Mouse (Mus musculus) ovary, adult 18-20 months (tissue): Measurements from ENCODE around the gene Mgat4a.
"Not testable (repeated sequence)": the region's sequence is repeated elsewhere in the genome, so short reads cannot be mapped to it uniquely, and the experiment has no call there.

Source experiments
- DNase-seq: peaks from one replicate; pipeline ENCODE4 v3.0.0; 2022; ENCODE audit warnings: low spot score, mixed read lengths

Gene Mgat4a

DNA sequence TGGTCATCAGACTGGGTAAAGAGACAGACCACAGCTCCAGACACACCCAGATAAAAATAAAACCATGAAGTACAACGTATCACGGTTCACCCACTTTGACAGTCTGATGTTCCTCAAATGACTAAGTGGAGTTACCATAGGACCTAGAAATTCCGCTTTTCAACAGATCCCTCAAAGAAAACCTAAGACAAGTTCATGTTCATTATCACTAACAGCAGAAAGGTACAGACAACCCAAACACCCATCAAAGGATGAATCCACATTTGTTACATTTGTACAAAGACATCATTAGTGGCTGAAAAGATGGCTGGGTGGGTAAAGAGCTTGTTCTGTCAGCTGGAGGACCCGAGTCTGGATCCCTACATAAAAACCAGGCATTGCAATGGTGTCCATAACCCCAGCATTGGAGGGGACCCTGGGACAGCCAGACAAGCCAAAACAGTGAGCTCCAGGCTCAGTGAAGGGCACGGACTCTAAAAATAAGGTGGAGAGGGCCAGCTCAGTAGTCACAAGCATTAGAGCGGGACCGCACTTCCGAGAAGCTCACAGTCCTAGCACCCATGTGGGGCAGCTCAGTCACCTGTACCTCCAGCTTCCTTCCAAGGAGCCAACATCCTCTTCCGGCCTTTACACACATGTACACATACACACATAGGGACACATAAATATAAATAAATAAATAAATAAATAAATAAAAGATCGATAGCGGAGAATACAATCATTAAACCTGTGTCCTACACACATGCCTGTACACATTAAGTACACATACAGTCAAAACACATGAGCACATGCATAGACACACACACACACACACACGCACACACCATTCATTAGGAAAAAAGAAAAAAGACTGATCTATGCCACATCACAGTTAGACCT is 8.9 kb downstream of the Mgat4a start:
- DNase-seq = no peak

DNA sequence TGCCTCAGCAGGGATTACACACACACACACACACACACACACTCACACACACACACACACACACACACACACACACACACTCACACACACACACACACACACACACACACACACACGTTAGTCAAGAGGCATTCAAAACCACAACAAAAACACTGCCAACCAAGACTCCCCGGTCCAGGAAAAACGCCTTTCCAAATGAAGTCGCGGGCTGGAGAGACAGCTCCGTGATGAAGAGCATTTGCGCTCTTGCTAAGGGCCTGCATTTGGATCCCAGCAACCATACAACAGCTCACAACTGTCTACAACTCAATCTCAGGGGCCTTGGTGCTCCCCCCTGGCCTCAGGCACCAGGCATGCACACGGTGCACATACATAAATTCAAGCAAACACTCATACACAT is 10.8 kb downstream of the Mgat4a start:
- no peak for DNase-seq

DNA sequence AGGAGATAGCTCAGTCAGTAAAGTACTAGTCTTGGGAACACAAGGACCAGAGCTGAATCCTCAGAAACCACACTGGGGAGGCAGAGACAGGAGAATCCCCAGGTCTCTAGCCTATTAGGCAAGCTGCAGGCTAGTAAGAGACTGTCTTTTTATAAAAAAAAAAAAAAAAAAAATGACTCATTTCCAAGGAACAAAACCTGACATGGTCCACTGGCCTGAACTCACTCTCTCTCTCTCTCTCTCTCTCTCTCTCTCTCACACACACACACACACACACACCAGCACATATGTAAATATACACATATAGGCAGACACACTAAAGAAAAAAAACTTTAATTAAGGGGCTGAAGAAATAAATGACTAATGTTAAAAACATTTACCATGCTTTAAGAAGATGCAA is 14.6 kb downstream of the Mgat4a start:
- no peak for DNase-seq

DNA sequence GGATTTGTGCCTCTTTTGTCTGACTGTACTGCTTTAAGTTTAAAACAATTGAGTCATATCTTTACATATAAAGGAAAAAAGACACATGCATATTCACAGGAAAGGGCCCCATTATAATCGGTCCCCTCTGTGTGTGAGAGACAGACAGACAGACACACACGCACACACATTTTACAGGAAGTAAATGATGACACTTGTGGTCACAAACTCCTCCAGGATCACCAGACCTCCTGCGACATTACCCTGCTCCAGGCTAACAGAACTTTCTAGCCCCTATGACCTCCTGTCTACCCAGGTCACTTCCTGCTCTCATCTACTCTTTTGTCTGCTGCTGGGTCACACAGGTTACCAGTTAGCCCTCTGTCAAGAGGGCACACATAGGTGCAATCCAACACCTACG is 16.1 kb downstream of the Mgat4a start:
- DNase-seq = no peak

DNA sequence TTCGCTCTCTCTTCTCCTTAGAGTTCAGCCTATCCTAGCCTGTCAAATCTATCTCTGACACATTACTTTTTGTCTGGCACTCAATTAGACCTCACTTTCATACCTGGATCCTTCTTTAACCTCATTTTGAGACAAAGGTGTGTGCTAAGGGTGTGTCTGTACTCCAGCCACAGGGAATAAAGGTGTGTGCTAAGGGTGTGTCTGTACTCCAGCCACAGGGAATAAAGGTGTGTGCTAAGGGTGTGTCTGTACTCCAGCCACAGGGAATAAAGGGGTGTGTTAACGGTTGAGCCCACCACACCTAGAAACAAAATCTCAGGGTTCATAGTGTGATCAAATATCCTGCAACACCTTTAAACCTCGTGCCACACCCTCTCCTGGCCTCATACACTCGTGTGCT is 16.7 kb downstream of the Mgat4a start:
- not testable (repeated sequence) for DNase-seq

DNA sequence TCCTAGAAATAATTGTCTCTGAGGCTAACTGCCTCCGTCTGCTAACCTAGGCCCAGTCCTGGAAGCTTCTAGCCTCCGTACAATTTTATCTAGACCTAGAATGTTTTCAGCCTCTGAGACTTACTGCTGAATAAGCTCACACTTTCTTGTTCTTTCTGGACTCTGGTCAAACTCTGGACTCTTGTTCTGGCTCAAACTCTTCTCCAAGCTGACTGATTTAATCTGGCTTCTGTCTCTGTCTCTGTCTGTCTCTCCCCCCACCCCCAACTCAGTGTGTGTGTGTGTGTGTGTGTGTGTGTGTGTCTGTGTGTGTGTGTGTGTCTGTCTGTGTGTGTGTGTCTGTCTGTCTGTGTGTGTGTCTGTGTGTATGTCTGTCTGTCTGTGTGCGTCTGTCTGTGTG is 17.3 kb downstream of the Mgat4a start:
- DNase-seq = not testable (repeated sequence)

DNA sequence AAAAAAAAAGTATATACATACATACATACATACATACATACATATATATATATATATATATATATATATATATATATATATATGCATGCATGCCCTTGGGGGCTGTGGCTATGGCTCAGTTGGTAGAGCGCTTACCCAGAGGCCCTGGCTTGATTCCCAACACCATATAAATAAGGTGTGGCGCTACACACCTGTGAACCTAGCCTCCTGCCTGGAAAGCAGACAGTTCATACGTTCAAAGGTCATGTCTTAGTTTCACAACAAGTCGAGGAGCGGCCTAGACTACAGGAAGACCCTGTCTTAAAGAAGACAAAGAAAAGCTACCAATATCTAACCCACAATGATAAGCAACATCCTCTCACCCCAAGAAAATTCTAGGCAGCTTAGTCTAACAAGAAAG is 18.7 kb downstream of the Mgat4a start:
- DNase-seq = no peak

DNA sequence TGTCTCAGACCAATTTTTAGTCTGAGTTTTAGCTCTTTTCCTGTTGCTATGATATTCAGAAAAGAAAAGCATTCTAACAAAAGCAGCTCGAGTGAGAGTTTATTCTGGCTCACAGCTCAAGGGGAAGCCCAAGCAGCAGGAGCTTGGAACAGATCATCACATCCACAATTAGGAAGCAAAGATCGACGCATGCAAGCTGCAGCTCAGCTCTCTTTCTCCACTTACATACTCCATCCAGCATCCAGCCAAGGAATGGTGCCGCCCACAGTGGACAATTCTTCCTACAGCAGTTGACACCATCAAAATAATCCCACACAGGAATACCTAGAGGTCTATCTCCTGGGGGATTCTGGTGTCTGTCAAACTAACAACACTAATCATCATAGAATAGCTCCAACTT is 22.0 kb downstream of the Mgat4a start:
- no peak for DNase-seq

DNA sequence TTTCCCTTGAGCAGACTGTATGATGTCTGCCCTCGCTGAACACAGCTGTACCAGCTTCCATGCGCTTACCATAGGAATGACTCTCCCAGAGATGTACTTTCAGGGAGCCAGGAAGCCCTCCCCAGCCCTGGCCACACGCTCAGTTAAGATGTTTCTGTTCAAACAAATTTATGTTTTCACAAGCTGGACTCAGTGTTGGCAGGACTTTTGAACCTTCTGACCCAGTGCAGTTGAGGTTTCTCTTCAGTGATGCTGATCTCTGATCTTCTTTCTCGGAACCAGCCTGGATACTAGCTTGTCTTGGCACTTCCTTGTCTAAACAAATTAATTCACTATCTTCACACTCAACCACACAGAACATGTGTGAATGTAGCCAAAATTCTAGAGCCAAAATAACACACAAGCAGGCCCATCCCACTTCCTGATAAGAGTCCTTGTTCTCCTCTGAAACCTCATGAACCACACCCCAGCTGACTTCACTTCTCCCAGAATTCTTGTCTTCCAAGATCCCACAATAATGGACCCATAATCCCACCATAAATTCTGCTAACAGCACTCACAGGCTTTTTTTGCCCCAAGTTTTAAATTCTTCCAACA is 22.6 kb downstream of the Mgat4a start:
- no peak for DNase-seq

DNA sequence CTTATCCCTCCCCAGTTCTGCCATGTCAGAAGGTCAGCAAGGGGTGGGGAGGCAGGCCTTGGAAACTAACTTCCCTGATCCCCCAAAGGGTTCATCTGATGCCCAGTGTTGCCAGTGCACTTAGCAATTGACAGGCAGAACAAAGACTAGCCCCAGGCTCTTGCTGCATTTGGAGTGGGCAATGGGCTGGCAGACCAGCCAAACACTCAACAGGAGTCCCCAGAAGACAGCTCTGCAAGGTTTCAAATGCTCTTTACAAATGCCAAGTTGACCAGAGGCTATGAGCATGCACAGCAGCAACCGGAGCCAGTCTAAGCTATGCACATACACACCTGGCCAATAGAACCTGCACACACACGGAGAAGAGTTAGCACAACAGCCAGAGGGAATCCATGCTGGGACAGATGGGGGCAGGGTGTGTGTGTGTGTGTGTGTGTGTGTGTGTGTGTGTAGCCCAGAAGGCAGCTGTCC is 27.8 kb downstream of the Mgat4a start:
- DNase-seq = no peak

DNA sequence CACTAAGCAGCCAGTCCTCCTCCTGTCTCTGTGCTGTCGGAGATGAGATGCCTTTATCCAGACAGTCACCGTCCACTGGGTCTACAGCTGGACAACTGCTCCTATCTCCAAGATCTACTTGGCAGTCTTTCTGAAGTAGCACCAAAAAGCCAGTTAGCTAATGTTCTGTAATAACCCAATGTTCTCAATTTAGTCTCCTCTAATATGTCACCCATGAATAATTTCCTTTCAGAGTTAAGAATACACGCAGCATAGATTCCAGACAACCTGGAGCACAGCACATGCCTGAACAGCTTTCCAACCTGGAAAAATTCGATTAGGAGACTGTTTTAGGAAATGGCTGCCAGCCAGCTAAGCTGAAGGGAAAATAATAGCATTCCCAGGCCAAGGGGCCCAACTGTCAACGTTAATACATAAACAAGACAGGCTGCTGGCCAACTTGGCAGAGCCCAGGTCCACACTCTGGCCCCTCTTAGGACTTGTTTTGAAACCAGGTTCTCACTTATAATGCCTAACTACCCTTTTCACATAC is 28.6 kb downstream of the Mgat4a start:
- no peak for DNase-seq

DNA sequence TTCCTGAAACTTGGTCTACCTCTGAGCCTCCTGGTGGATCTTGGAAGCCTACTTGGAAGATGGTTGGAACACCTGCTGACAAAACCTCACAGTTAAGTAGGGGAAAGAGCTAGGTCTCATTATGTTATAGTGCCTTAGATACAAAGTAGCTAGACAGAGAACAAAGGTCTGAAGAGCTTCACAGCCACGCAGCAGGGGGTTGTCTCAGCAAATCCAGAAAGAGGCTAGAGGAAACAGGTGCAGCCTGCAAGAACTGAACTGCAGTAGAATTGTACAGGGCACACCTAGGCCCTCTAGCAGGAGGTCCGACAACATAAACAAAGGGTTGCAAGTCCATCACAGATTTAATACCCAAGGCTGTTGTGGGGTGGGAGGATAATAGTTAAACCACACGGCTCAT is 30.6 kb downstream of the Mgat4a start:
- no peak for DNase-seq

DNA sequence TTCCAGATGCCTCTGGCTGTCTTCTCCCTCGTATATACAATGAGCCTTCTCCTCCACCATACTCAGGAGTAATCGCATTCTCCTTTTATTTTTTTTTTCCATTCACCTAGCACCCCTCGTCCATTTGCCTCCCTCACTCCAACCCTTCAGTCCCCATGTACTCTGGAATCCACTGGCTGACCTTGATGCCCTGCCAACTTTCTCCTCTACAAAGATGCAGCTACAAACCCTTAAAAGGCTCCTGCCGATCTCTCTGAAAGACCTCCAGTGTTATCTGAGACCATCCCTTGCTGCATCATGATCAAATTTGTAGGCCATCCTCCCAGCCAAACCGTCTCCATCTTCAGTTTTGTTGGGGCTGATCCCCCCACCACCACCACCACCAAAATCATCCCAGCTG is 31.4 kb downstream of the Mgat4a start:
- no peak for DNase-seq

DNA sequence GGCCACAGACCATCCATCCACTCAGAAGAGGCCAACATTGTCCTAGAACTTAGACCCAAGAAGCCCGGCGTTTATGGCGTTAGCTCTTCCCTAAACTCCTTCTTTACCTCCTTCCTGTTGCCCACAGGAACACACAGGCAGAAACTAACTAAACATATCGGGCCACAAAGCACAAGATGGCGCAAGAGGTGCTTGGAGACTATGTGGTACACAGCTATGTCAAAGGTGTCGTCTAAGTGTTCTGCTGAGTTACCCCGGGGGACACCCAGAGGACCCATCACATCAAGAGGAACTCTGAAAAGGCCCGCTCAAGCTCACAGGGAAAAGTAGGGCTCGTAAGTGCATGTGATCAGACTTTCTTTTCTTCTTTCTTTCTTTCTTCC is 35.5 kb downstream of the Mgat4a start:
- no peak for DNase-seq

DNA sequence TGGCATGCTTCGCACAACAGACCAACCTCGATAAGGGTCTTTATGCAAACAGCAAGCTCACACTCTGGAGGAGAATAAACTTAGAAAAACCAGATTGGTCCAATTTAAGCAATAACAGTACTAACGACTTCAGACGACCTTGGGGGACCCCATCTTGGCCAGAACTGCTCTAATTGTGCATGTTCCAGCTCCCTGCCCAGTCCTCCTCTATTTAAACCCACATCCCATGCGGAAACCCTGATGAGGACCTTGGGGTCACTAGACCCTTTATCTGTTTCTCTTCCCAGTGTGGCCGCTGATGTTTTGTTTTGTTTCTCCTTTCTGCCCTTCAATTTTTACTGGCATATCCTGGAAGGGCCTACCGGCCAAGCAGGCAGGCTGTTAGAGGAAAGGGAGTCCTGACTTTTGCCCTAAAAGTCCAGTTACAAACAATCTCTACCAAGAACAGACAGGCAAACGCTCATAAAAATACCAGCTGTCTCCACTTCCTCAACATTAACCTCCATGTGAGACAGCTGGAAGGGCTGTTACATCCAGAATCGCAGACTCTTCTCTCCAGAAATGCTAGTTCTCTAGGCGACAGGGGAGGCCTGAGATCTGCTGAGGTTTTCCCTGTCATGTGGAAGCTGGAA is 36.0 kb downstream of the Mgat4a start:
- no peak for DNase-seq

DNA sequence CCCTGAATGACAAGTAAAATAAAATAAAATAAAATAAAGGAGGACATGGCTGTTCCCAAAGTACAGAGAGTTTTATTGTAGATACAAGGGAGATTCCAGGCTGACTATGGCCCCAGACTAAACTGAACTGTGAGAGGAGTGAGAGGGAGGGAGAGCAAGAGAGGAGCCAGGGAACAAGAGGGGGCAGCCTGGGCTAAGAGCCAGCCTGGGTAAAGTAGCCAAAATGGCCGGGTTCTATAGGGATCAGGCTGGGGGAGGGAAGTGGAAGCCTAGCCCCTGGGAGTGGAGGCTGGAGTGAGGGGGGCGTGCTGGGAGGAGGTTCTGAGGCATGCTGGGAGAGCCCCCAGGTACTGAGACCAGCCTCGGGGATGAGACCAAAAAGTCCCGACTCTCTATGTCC is 37.2 kb downstream of the Mgat4a start:
- no peak for DNase-seq

DNA sequence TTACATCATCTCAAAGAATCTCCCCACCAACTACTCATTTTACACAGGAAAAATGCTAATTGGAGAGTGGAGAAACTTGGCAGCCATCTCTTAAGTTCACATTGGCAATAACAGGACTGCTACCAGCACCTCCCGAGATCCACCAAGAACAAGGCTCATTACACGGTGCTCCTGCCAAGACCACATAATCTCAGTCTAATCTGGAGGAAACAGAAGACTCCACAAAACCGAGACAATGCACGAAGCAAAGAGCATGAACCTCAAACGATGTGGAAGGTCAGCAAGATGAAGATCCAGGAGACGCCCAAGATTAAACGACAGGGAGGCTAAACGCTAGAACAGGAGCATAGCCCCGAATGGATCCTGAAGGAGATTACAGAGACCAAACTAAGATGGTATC is 38.5 kb downstream of the Mgat4a start:
- no peak for DNase-seq

DNA sequence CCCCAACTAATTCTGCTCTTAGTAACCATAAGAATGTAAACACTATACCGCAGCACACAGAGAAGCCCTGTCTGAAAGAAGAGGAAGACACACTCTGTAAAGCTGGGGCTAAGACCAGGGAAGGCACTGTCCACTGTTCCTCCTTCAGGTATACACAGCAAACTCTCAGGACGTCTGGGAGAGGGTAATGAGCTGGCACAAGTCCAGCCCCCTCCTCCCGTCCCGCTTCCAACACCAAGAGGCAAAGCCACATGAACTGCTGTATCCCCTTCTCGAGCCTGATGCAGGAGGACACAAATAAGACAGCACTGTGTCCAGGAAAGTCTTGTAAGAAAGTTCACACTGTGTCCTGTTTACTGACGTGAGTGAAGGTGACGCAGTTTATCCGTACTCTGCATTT is 40.1 kb downstream of the Mgat4a start:
- no peak for DNase-seq

DNA sequence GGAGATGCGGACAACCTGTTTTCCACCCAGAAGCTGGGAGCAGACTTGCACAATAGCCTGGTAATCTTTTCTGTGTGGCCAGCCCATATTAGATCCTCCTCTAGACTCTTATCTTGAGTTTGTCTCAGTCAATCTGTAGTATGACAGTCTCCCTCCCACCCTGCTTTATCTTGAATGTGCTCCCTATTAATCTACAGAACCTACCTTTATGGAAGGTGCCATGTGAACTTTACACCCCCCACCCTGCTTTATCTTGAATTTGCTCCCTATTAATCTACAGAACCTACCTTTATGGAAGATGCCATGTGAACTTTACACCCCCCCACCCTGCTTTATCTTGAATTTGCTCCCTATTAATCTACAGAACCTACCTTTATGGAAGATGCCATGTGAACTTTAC is 41.4 kb downstream of the Mgat4a start:
- DNase-seq = not testable (repeated sequence)

DNA sequence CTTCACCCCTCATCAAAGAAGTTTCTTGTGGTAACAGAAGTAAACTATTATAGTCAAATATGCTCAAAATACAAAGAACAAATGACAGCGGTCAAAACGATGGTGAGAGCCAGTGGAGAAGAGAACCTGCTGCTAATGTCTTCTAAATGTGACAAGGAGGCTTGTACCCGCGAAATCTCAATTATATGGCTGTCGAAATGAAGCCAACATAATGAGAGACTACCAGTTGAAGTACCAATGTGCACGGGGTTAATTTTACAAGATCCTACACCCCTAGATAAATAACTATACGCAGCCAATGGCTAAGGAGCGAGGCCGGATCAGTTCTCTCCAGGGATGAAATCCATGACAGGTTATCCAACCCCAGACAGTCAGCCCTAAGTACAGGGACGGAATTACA is 41.9 kb downstream of the Mgat4a start:
- DNase-seq = no peak

DNA sequence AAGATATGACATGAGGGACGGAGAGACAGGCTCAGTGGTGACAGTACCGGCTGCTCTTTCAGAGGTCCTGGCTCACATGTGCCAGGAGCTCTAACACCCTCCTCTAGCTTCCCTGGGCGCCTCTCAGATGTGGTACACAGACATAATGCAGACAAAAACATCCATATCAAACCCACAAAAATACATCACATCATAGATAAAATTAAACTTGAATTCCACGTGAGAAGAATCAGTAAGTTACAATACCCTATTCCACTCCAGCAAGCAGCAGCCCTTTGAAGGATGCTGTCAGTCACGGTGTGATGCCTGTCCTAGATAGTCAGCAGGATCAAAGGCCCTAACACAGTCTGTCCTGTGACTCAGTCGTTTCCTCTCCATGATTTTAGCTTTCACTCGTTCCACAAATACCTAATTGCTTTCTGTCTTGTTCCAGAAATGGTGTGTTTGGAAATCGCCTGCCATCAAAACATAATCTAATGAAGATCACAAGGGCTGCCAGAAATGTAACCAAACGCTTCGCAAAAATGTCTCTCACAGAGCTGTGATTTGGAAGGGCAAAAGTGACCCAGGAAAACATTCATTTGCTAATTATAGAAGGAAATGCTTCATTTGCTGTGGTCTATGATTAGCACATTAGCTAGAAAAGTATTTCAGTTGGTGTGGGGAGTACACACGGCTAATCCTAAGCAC is 44.1 kb downstream of the Mgat4a start:
- DNase-seq = no peak

DNA sequence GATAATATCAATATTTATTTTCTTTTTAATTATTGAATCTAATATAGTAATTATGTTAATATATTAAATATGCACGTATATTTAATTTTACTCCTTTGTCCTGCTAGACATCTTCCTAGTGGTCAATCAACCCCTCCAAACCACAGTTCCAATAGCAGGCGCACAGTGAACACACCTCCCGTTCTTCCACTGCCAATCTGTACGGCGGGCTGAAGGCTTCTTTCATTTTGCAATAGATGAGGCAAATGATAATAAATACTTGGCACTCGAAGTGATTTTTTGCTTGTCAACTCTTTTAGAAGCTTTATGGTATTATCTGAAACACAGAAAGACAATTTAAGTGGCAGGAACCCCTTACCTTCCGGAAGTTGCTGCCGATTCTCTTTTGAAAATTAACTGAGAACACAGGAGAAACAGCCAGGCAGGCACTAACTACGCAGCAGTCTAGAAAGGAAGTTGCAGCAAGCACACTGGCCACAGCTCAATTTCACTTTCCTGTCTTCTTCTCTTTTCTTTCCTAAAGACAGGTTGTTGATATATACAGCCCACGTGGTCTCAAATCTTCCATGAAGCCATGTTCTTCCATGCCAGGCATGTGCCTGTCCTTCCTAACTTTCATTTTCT is 45.0 kb downstream of the Mgat4a start:
- DNase-seq = no peak
